Mouse (Mus musculus) olfactory bulb, adult 2 months (tissue): ENCODE data around the gene Tinagl1. TPM values are rescaled to one million over a fixed set of nuclear protein-coding genes. Genes with fewer than 3 reads are reported as not detected.

Source experiments
- H3K27ac ChIP-seq: fragments of 200-500 bp; 2 replicates; pipeline ENCODE4 v1.5.1; 2012; ENCODE audit warnings: low read depth, low read length; ENCODE audit not compliant: insufficient read depth
- H3K4me1 ChIP-seq: fragments of 200-500 bp; 2 replicates; pipeline ENCODE4 v1.6.1; 2012; ENCODE audit warnings: low read length; ENCODE audit not compliant: control insufficient read depth, insufficient read depth
- H3K4me3 ChIP-seq: fragments of 200-500 bp; 2 replicates; pipeline ENCODE4 v1.5.1; 2012; ENCODE audit warnings: mild to moderate bottlenecking, low read depth, low read length, moderate library complexity; ENCODE audit not compliant: insufficient read depth
- CTCF ChIP-seq: fragments of 200-500 bp; IDR thresholded peaks from 2 replicates; pipeline ENCODE4 v1.5.1; 2012; ENCODE audit warnings: low read depth, mild to moderate bottlenecking, low read length, moderate library complexity; ENCODE audit not compliant: insufficient read depth
- POLR2A ChIP-seq: fragments of 200-500 bp; IDR thresholded peaks from 2 replicates; pipeline ENCODE4 v1.6.1; 2012; ENCODE audit warnings: mild to moderate bottlenecking, low read depth, low read length, moderate library complexity; ENCODE audit not compliant: insufficient read depth
- WGBS: fragments of 180-500 bp; shearing (Covaris S2); methylation state at CpG from one replicate; pipeline ENCODE4 v1.1.7; 2018; 5-methylcytosine and 5-hydroxymethylcytosine counted together
- polyA plus RNA-seq: library from polyadenylated mRNA; stranded (reverse); fragments of >200 nt; gene quantifications from 2 replicates; pipeline ENCODE4 v1.2.4, GENCODE M21; 2012; ENCODE audit warnings: low replicate concordance; ENCODE audit not compliant: missing spikeins, insufficient read depth, insufficient read length

Tinagl1 gene
- polyA plus RNA-seq, 1 experiment: not detected

- no peak overlapping the region for H3K27ac ChIP-seq
- no peak overlapping the region for H3K4me3 ChIP-seq
- peaks cover 25% of the 10 kb centered on the region for H3K4me1 ChIP-seq
- TF ChIP-seq POLR2A (no peak), CTCF (no peak)
- 93% methylated on average over 6 of the region's 6 CpGs for WGBS
Measured at GRCm38 (mm10) chr4:130164121-130164520, 10.8 kb downstream of the Tinagl1 start.

GRCm38 (mm10) chr4:130163391-130163861, 11.5 kb downstream of the Tinagl1 start:
- 44% methylated on average over 20 of the region's 20 CpGs for WGBS
- no peak overlapping the region for H3K27ac ChIP-seq

GRCm38 (mm10) chr4:130161349-130161748, 13.6 kb downstream of the Tinagl1 start:
- no peak overlapping the region for H3K4me3 ChIP-seq
- H3K4me1 ChIP-seq: peaks cover 5% of the 10 kb centered on the region; the same call in 1 of the 2 replicates
- no peak for TF ChIP-seq POLR2A
- TF ChIP-seq CTCF: no peak
- no peak overlapping the region for H3K27ac ChIP-seq
- WGBS: 55% methylated on average over 4 of the region's 4 CpGs

More at GRCm38 (mm10) chr4:130163391-130163861, 11.5 kb downstream of the Tinagl1 start:
- Histone ChIP-seq H3K4me3 (no peak overlapping the region), H3K4me1 (peaks cover 19% of the 10 kb centered on the region)
- no peak for TF ChIP-seq CTCF
- TF ChIP-seq POLR2A: no peak

- Histone ChIP-seq H3K4me3 (no peak overlapping the region), H3K4me1 (no peaks in the 10 kb centered on the region), H3K27ac (no peak overlapping the region)
- 86% methylated on average over 12 of the region's 12 CpGs for WGBS
- no peak for TF ChIP-seq POLR2A
- TF ChIP-seq CTCF: no peak
Measured at GRCm38 (mm10) chr4:130156812-130157371, 18.0 kb downstream of the Tinagl1 start.

GRCm38 (mm10) chr4:130154250-130154649, 20.7 kb downstream of the Tinagl1 start:
- 86% methylated on average over 3 of the region's 3 CpGs for WGBS
- Histone ChIP-seq H3K27ac (no peak overlapping the region), H3K4me1 (no peaks in the 10 kb centered on the region), H3K4me3 (no peak overlapping the region)
- TF ChIP-seq CTCF (no peak), POLR2A (no peak)

- TF ChIP-seq POLR2A (no peak), CTCF (no peak)
- WGBS: 86% methylated on average over 10 of the region's 10 CpGs
- no peaks in the 10 kb centered on the region for H3K4me1 ChIP-seq
- no peak overlapping the region for H3K27ac ChIP-seq
- H3K4me3 ChIP-seq: no peak overlapping the region
Measured at GRCm38 (mm10) chr4:130148405-130148804, 26.5 kb downstream of the Tinagl1 start.

GRCm38 (mm10) chr4:130141786-130142185, 33.1 kb downstream of the Tinagl1 start:
- H3K4me1 ChIP-seq: peaks cover 22% of the 10 kb centered on the region
- WGBS: 54% methylated on average over 3 of the region's 3 CpGs
- TF ChIP-seq POLR2A (no peak), CTCF (no peak)
- no peak overlapping the region for H3K27ac ChIP-seq
- no peak overlapping the region for H3K4me3 ChIP-seq

- peaks cover 22% of the 10 kb centered on the region for H3K4me1 ChIP-seq
- TF ChIP-seq CTCF (no peak), POLR2A (no peak)
- 34% methylated on average over 9 of the region's 9 CpGs for WGBS
- H3K4me3 ChIP-seq: no peak overlapping the region
- H3K27ac ChIP-seq: no peak overlapping the region
Measured at GRCm38 (mm10) chr4:130140992-130141402, 33.9 kb downstream of the Tinagl1 start.

GRCm38 (mm10) chr4:130139214-130139492, 35.8 kb downstream of the Tinagl1 start, which contains the start of gene Hcrtr1:
TSS of gene Hcrtr1 (minus strand) at chr4:130139359.
- 2% methylated on average over 13 of the region's 15 CpGs for WGBS
- Histone ChIP-seq H3K4me3 (peak within 1 kb of the TSS; percentile 38), H3K4me1 (peaks cover 22% of the 10 kb centered on the region), H3K27ac (no peak within 1 kb of the TSS)
- no peak for TF ChIP-seq CTCF
- TF ChIP-seq POLR2A: no peak
